Mouse (Mus musculus) embryonic facial prominence, embryonic 11.5 days (tissue): ENCODE measurements around the gene B4galt5. TPM values are rescaled to one million over a fixed set of nuclear protein-coding genes. Genes with fewer than 3 reads are reported as not detected.

Experiments
- ATAC-seq: fragments of 200-750 bp; cut with Nextera tagmentation; replicated peaks from 2 replicates; pipeline ENCODE4 v1.8.0; 2017; ENCODE audit warnings: low read depth; ENCODE audit not compliant: insufficient number of reproducible peaks, low FRiP score, low TSS enrichment
- DNase-seq: peaks from one replicate; pipeline ENCODE4 v3.0.0-alpha.2; 2015; ENCODE audit warnings: low spot score
- H3K27ac ChIP-seq: fragments of 300-500 bp; sonication (generic); replicated peaks from 2 replicates; pipeline ENCODE4 v1.5.1; 2014; ENCODE audit warnings: mild to moderate bottlenecking, low read depth, low read length, control low read depth
- H3K27me3 ChIP-seq: fragments of 300-500 bp; sonication (generic); 2 replicates; pipeline ENCODE4 v1.6.1; 2014; ENCODE audit warnings: mild to moderate bottlenecking, low read length, moderate library complexity, mixed read lengths; ENCODE audit not compliant: control insufficient read depth, insufficient read depth
- H3K36me3 ChIP-seq: fragments of 300-500 bp; sonication (generic); replicated peaks from 2 replicates; pipeline ENCODE4 v1.6.1; 2014; ENCODE audit warnings: low read depth, mild to moderate bottlenecking, low read length, moderate library complexity, mixed read lengths; ENCODE audit not compliant: control insufficient read depth, insufficient read depth
- H3K4me1 ChIP-seq: fragments of 300-500 bp; sonication (generic); 2 replicates; pipeline ENCODE4 v1.6.1; 2014; ENCODE audit warnings: low read length, mixed read lengths; ENCODE audit not compliant: control insufficient read depth, insufficient read depth
- H3K4me2 ChIP-seq: fragments of 300-500 bp; sonication (generic); 2 replicates; pipeline ENCODE4 v1.6.1; 2014; ENCODE audit warnings: low read depth, mild to moderate bottlenecking, control low read depth, low read length, moderate library complexity
- H3K4me3 ChIP-seq: fragments of 300-500 bp; sonication (generic); 2 replicates; pipeline ENCODE4 v1.5.1; 2014; ENCODE audit warnings: low read depth, low read length, control low read depth
- H3K9ac ChIP-seq: fragments of 300-500 bp; sonication (generic); replicated peaks from 2 replicates; pipeline ENCODE4 v1.6.1; 2014; ENCODE audit warnings: mild to moderate bottlenecking, control low read depth, low read length
- H3K9me3 ChIP-seq: fragments of 300-500 bp; sonication (generic); replicated peaks from 2 replicates; pipeline ENCODE4 v1.6.1; 2016; ENCODE audit warnings: mild to moderate bottlenecking, low read length, inconsistent platforms, mixed read lengths; ENCODE audit not compliant: control insufficient read depth
- WGBS: fragments of 180-500 bp; shearing (Covaris S2); extraction: QIAGEN DNeasy Blood & Tissue Kit; methylation state at CpG from one replicate; pipeline ENCODE4 v1.1.7; 2014; 5-methylcytosine and 5-hydroxymethylcytosine counted together
- polyA plus RNA-seq: library from polyadenylated mRNA; unstranded; fragments of >200 nt; fragmentation: Nextera tagmentation; extraction: Ambion mirVana; gene quantifications from 2 replicates; pipeline ENCODE4 v1.2.1, GENCODE M21; 2014

The B4galt5 gene
- polyA plus RNA-seq, 1 experiment from 2014 or later: 17.0 TPM

GRCm38 (mm10) chr2:167254808-167255207, 94.2 kb downstream of the B4galt5 start:
- no peak for DNase-seq
- H3K9me3 ChIP-seq: no peaks in the 10 kb centered on the region
- 81% methylated on average over 6 of the region's 6 CpGs for WGBS
- no peaks in the 10 kb centered on the region for H3K36me3 ChIP-seq
- no peak overlapping the region for H3K27ac ChIP-seq
- H3K4me1 ChIP-seq: peaks cover 3% of the 10 kb centered on the region; the same call in 1 of the 2 replicates
- no peaks in the 10 kb centered on the region for H3K27me3 ChIP-seq
- no peak overlapping the region for H3K4me2 ChIP-seq
- H3K9ac ChIP-seq: no peak overlapping the region
- no peak for ATAC-seq
- H3K4me3 ChIP-seq: no peak overlapping the region

GRCm38 (mm10) chr2:167254185-167254584, 94.8 kb downstream of the B4galt5 start:
- Histone ChIP-seq H3K4me1 (peaks cover 3% of the 10 kb centered on the region; the same call in 1 of the 2 replicates), H3K27me3 (no peaks in the 10 kb centered on the region), H3K4me2 (no peak overlapping the region), H3K36me3 (no peaks in the 10 kb centered on the region), H3K9me3 (no peaks in the 10 kb centered on the region), H3K4me3 (no peak overlapping the region), H3K9ac (no peak overlapping the region), H3K27ac (no peak overlapping the region)
- DNase-seq (no peak), ATAC-seq (no peak)
- WGBS: 71% methylated on average over 7 of the region's 7 CpGs

GRCm38 (mm10) chr2:167253476-167253875, 95.5 kb downstream of the B4galt5 start:
- H3K4me2 ChIP-seq: no peak overlapping the region

GRCm38 (mm10) chr2:167252057-167252687, 96.8 kb downstream of the B4galt5 start:
- no peak overlapping the region for H3K4me2 ChIP-seq
- ATAC-seq (no peak), DNase-seq (no peak)
- H3K36me3 ChIP-seq: no peaks in the 10 kb centered on the region
- no peak overlapping the region for H3K4me3 ChIP-seq
- no peak overlapping the region for H3K27ac ChIP-seq
- H3K4me1 ChIP-seq: peaks cover 3% of the 10 kb centered on the region; the same call in 1 of the 2 replicates
- 37% methylated on average over 3 of the region's 3 CpGs for WGBS
- H3K27me3 ChIP-seq: no peaks in the 10 kb centered on the region
- no peaks in the 10 kb centered on the region for H3K9me3 ChIP-seq
- H3K9ac ChIP-seq: no peak overlapping the region

More at GRCm38 (mm10) chr2:167253476-167253875, 95.5 kb downstream of the B4galt5 start:
- H3K4me1 ChIP-seq: peaks cover 3% of the 10 kb centered on the region; the same call in 1 of the 2 replicates
- ATAC-seq: no peak
- no peak overlapping the region for H3K27ac ChIP-seq
- no peaks in the 10 kb centered on the region for H3K27me3 ChIP-seq
- H3K9me3 ChIP-seq: no peaks in the 10 kb centered on the region
- H3K4me3 ChIP-seq: no peak overlapping the region
- H3K36me3 ChIP-seq: no peaks in the 10 kb centered on the region
- 82% methylated on average over 5 of the region's 5 CpGs for WGBS
- no peak for DNase-seq
- no peak overlapping the region for H3K9ac ChIP-seq

- H3K9ac ChIP-seq: no peak overlapping the region
- H3K36me3 ChIP-seq: no peaks in the 10 kb centered on the region
- H3K4me3 ChIP-seq: no peak overlapping the region
- 34% methylated on average over 7 of the region's 7 CpGs for WGBS
- no peaks in the 10 kb centered on the region for H3K9me3 ChIP-seq
- peaks cover 3% of the 10 kb centered on the region; the same call in 1 of the 2 replicates for H3K4me1 ChIP-seq
- H3K27ac ChIP-seq: no peak overlapping the region
- H3K27me3 ChIP-seq: no peaks in the 10 kb centered on the region
- peak; percentile 20; the same call in 1 of the 2 replicates for ATAC-seq
- no peak overlapping the region for H3K4me2 ChIP-seq
- peak; percentile 47 for DNase-seq
Measured at GRCm38 (mm10) chr2:167250736-167251337, 98.1 kb downstream of the B4galt5 start.

GRCm38 (mm10) chr2:167250003-167250735, 98.8 kb downstream of the B4galt5 start:
- Histone ChIP-seq H3K9me3 (no peaks in the 10 kb centered on the region), H3K4me3 (no peak overlapping the region), H3K4me2 (no peak overlapping the region), H3K4me1 (peaks cover 3% of the 10 kb centered on the region; the same call in 1 of the 2 replicates), H3K27me3 (no peaks in the 10 kb centered on the region), H3K36me3 (no peaks in the 10 kb centered on the region), H3K27ac (no peak overlapping the region), H3K9ac (no peak overlapping the region)
- DNase-seq: no peak
- WGBS: 43% methylated on average over 11 of the region's 11 CpGs
- ATAC-seq: no peak

GRCm38 (mm10) chr2:167249591-167249990, 99.4 kb downstream of the B4galt5 start:
- 45% methylated on average over 3 of the region's 3 CpGs for WGBS
- ATAC-seq: no peak

More at GRCm38 (mm10) chr2:167249591-167249990, 99.4 kb downstream of the B4galt5 start:
- Histone ChIP-seq H3K4me3 (no peak overlapping the region), H3K9me3 (no peaks in the 10 kb centered on the region), H3K36me3 (no peaks in the 10 kb centered on the region), H3K27me3 (no peaks in the 10 kb centered on the region), H3K4me1 (0 out of 2 replicates have a peak, but pooled peaks cover 3% of the 10 kb centered on the region), H3K27ac (no peak overlapping the region), H3K4me2 (no peak overlapping the region), H3K9ac (no peak overlapping the region)
- no peak for DNase-seq
